18 mouse cellular contexts compared by ENCODE assay signal in genomic region chr16:75089383-75090035, GRCm38 (mm10).
DNase-seq lines count a peak whose midpoint lies in the region; ATAC-seq and TF ChIP-seq lines count a peak whose summit lies in the region.
"Had no signal": no experiment of that assay in that cellular context is flagged by ENCODE, and none has a peak within 500 bp of the region (broad histone marks: within the 10 kb centered on the region; RNA-seq: fewer than 3 reads in every experiment).

No protein-coding gene starts in this region.

- 43% methylated on average over 6 of the region's 6 CpGs for WGBS in midbrain, postnatal 0 days
- 63% methylated on average over 6 of the region's 6 CpGs for WGBS in intestine, embryonic 15.5 days

- no peaks in the 10 kb centered on the region for H3K36me3 ChIP-seq in midbrain, postnatal 0 days (ENCODE audit: insufficient read depth, low read length)
- H3K36me3 ChIP-seq in intestine, embryonic 15.5 days, result no peaks in the 10 kb centered on the region
- H3K36me3 ChIP-seq: heart, embryonic 13.5 days; liver, embryonic 12.5 days; lung, embryonic 15.5 days had no signal

- 0 out of 2 replicates have a peak overlapping the region, but pooled peaks have one; percentile 10 for H3K4me3 ChIP-seq in midbrain, postnatal 0 days (ENCODE audit: low read depth, low read length)
- no peak overlapping the region for H3K4me3 ChIP-seq in intestine, embryonic 15.5 days (replicated peaks)
- H3K4me3 ChIP-seq: erythroblast, embryonic 14.5 days; heart, embryonic 13.5 days; liver, embryonic 12.5 days; lung, embryonic 15.5 days had no signal

- H3K4me2 ChIP-seq in midbrain, postnatal 0 days (ENCODE audit: low read depth, low read length, poor library complexity, severe bottlenecking), result peak overlapping the region; percentile 18
- H3K4me2 ChIP-seq in intestine, embryonic 15.5 days (replicated peaks), result no peak overlapping the region
- H3K4me2 ChIP-seq: heart, embryonic 13.5 days; liver, embryonic 12.5 days; lung, embryonic 15.5 days had no signal

- peak; percentile 35 to 51 for DNase-seq in frontal cortex, postnatal 36 days (ENCODE audit: low spot score in 2 of 2)
- DNase-seq in frontal cortex, postnatal 25 days (ENCODE audit: low spot score in 2 of 2), result no peak
- peak; percentile 38 for DNase-seq in right cerebral cortex, adult 18-20 months
- DNase-seq in right cerebral cortex, postnatal 14 days, result no peak
- DNase-seq in layer of hippocampus, adult 8-10 months (ENCODE audit: low spot score in 2 of 2), result peak; percentile 48 to 66
- DNase-seq in midbrain, postnatal 0 days (ENCODE audit: low spot score), result peak; percentile 24
- DNase-seq in spleen, postnatal 10 days (ENCODE audit: low spot score in 2 of 2), result no peak
- DNase-seq: adrenal gland, adult 2 months; cerebellum, adult 8-10 months; embryo, embryonic 11 days; thymus, postnatal 36 days had no signal

- H3K9ac ChIP-seq in midbrain, postnatal 0 days (replicated peaks; ENCODE audit: low read length, poor library complexity, severe bottlenecking), result no peak overlapping the region
- H3K9ac ChIP-seq in intestine, embryonic 15.5 days, result no peak overlapping the region
- H3K9ac ChIP-seq: heart, embryonic 13.5 days; liver, embryonic 12.5 days; lung, embryonic 15.5 days had no signal

- no peaks in the 10 kb centered on the region for H3K4me1 ChIP-seq in midbrain, postnatal 0 days (ENCODE audit: insufficient read depth, low read length)
- H3K4me1 ChIP-seq in intestine, embryonic 15.5 days (replicated peaks), result no peaks in the 10 kb centered on the region
- H3K4me1 ChIP-seq: liver, embryonic 12.5 days had no signal

- no peak overlapping the region for H3K27ac ChIP-seq in midbrain, postnatal 0 days (ENCODE audit: low read depth, low read length)
- no peak overlapping the region for H3K27ac ChIP-seq in intestine, embryonic 15.5 days
- H3K27ac ChIP-seq: heart, embryonic 13.5 days; kidney, postnatal 0 days; liver, embryonic 12.5 days; lung, embryonic 15.5 days had no signal

- H3K27me3 ChIP-seq in midbrain, postnatal 0 days (ENCODE audit: insufficient read depth, low read length), result no peaks in the 10 kb centered on the region
- H3K27me3 ChIP-seq in intestine, embryonic 15.5 days (replicated peaks), result no peaks in the 10 kb centered on the region
- H3K27me3 ChIP-seq: heart, embryonic 13.5 days; liver, embryonic 12.5 days; lung, embryonic 15.5 days had no signal

- TF ChIP-seq CTCF in midbrain, postnatal 0 days (IDR thresholded peaks at IDR 0.05), result no peak

- H3K9me3 ChIP-seq in midbrain, postnatal 0 days (ENCODE audit: low read length), result no peaks in the 10 kb centered on the region
- H3K9me3 ChIP-seq in intestine, embryonic 15.5 days, result no peaks in the 10 kb centered on the region
- H3K9me3 ChIP-seq: heart, embryonic 13.5 days; liver, embryonic 12.5 days; lung, embryonic 15.5 days had no signal

- ATAC-seq in midbrain, postnatal 0 days (ENCODE audit: low FRiP score), result no peak
- ATAC-seq in intestine, embryonic 15.5 days, result no peak
- ATAC-seq: inflammation-experienced regulatory T-cells, adult 6 months; liver, embryonic 12.5 days had no signal

Comparison
In these comparisons a context has a peak if more than half of its experiments do, and no peak if none do; other contexts are left out.
1. DNase-seq: peak in frontal cortex, postnatal 36 days (2 of 2), right cerebral cortex, adult 18-20 months (single experiment), layer of hippocampus, adult 8-10 months (2 of 2) and midbrain, postnatal 0 days (single experiment); none in frontal cortex, postnatal 25 days (0 of 2), right cerebral cortex, postnatal 14 days (single experiment) and spleen, postnatal 10 days (0 of 2).